Mouse (Mus musculus) CH12.LX (cell line): ENCODE results near the gene Cldn2. TPM values are rescaled to one million over a fixed set of nuclear protein-coding genes. Genes with fewer than 3 reads are reported as not detected.

Experiments
- DNase-seq: peaks from one replicate; pipeline ENCODE4 v3.0.0-alpha.2; 2013; ENCODE audit errors: extremely low read depth
- H3K27ac ChIP-seq: 2 replicates; pipeline ENCODE4 v1.5.1; 2012; ENCODE audit warnings: low read depth, mild to moderate bottlenecking, control low read depth, moderate library complexity; ENCODE audit not compliant: insufficient read depth
- H3K27me3 ChIP-seq: replicated peaks from 2 replicates; pipeline ENCODE3; 2012; ENCODE audit warnings: inconsistent platforms
- H3K36me3 ChIP-seq, 2 experiments: replicated peaks in 1 of 2; 2 replicates each; pipeline versions ENCODE3 to v1.6.1; 2012; ENCODE audit warnings: inconsistent platforms in 1 of 2, low read length in 1 of 2, mild to moderate bottlenecking in 1 of 2, mixed read lengths in 1 of 2, moderate library complexity in 1 of 2; ENCODE audit not compliant: control insufficient read depth in 1 of 2, insufficient read depth in 1 of 2
- H3K4me1 ChIP-seq, 2 experiments: 2 replicates each; pipeline ENCODE4 v1.6.1; 2012; ENCODE audit warnings: inconsistent platforms in 1 of 2, moderate library complexity in 1 of 2; ENCODE audit not compliant: insufficient read depth in 2 of 2, control insufficient read depth in 1 of 2
- H3K4me2 ChIP-seq: 2 replicates; pipeline ENCODE4 v1.6.1; 2012; ENCODE audit warnings: low read depth, mild to moderate bottlenecking, control low read depth; ENCODE audit not compliant: poor library complexity, insufficient read depth, severe bottlenecking
- H3K4me3 ChIP-seq, 3 experiments: fragments of 150-350 bp in 1 of 3; sonication (generic) in 1 of 3; replicated peaks in 1 of 3; 2 replicates each; pipeline versions ENCODE3 to v1.5.1; 2011 to 2012; ENCODE audit warnings: low read depth in 2 of 3, low read length in 2 of 3, mild to moderate bottlenecking in 2 of 3, moderate library complexity in 2 of 3, control low read depth in 1 of 3, improper control_type of control experiment in 1 of 3, inconsistent platforms in 1 of 3, mixed read lengths in 1 of 3; ENCODE audit not compliant: poor library complexity in 1 of 3
- H3K79me2 ChIP-seq: replicated peaks from 2 replicates; pipeline ENCODE4 v1.6.1; 2012; ENCODE audit warnings: mild to moderate bottlenecking, moderate library complexity; ENCODE audit not compliant: control insufficient read depth, poor library complexity, insufficient read depth, severe bottlenecking; ENCODE audit errors: extremely low read depth
- H3K9ac ChIP-seq: 2 replicates; pipeline ENCODE4 v1.6.1; 2012; ENCODE audit warnings: low read depth, mild to moderate bottlenecking, control low read depth, moderate library complexity; ENCODE audit not compliant: insufficient read depth
- H3K9me3 ChIP-seq: replicated peaks from 2 replicates; pipeline ENCODE3; 2012; ENCODE audit warnings: low read length, inconsistent platforms, mixed read lengths
- CTCF ChIP-seq, 2 experiments: IDR thresholded peaks in 1 of 2; conservative IDR thresholded peaks in 1 of 2; 2 replicates each; pipeline ENCODE4 v1.5.1; 2011 to 2012; ENCODE audit warnings: low read depth in 2 of 2, low read length in 2 of 2, improper control_type of control experiment in 1 of 2, inconsistent platforms in 1 of 2, mild to moderate bottlenecking in 1 of 2, moderate library complexity in 1 of 2
- EP300 ChIP-seq: IDR thresholded peaks from 2 replicates; pipeline ENCODE4 v1.6.1; 2011; ENCODE audit warnings: low read length, improper control_type of control experiment
- HCFC1 ChIP-seq: IDR thresholded peaks from 2 replicates; pipeline ENCODE4 v1.6.1; 2012; ENCODE audit warnings: low read depth, mild to moderate bottlenecking, inconsistent platforms, low read length, improper control_type of control experiment
- IRF4 ChIP-seq: IDR thresholded peaks from 2 replicates; pipeline ENCODE4 v1.6.1; 2014; ENCODE audit warnings: low read depth, mild to moderate bottlenecking, inconsistent platforms, low read length, improper control_type of control experiment
- KAT2A ChIP-seq: IDR thresholded peaks from 2 replicates; pipeline ENCODE4 v1.6.1; 2012; ENCODE audit warnings: low read length, improper control_type of control experiment, inconsistent platforms; ENCODE audit not compliant: insufficient replicate concordance
- MAFK ChIP-seq: IDR thresholded peaks from 2 replicates; pipeline ENCODE4 v1.6.1; 2011; ENCODE audit warnings: low read length, improper control_type of control experiment; ENCODE audit not compliant: insufficient replicate concordance
- MAX ChIP-seq: IDR thresholded peaks from 2 replicates; pipeline ENCODE4 v1.6.1; 2011; ENCODE audit warnings: low read length, improper control_type of control experiment
- MAZ ChIP-seq: IDR thresholded peaks from 2 replicates; pipeline ENCODE4 v1.6.1; 2012; ENCODE audit warnings: low read depth, mild to moderate bottlenecking, inconsistent platforms, low read length, improper control_type of control experiment, moderate library complexity
- MEF2A ChIP-seq: IDR thresholded peaks from 2 replicates; pipeline ENCODE4 v1.6.1; 2014; ENCODE audit warnings: low read depth, mild to moderate bottlenecking, inconsistent platforms, low read length, improper control_type of control experiment, borderline replicate concordance
- NELFE ChIP-seq: IDR thresholded peaks from 2 replicates; pipeline ENCODE4 v1.6.1; 2011; ENCODE audit warnings: low read depth, low read length, improper control_type of control experiment
- POLR2AphosphoS2 ChIP-seq: IDR thresholded peaks from 2 replicates; pipeline ENCODE4 v1.6.1; 2011; ENCODE audit warnings: low read depth, low read length, improper control_type of control experiment
- RAD21 ChIP-seq: IDR thresholded peaks from 2 replicates; pipeline ENCODE4 v1.6.1; 2011; ENCODE audit warnings: low read depth, mild to moderate bottlenecking, low read length, improper control_type of control experiment, moderate library complexity
- SIN3A ChIP-seq: IDR thresholded peaks from 2 replicates; pipeline ENCODE4 v1.6.1; 2012; ENCODE audit warnings: low read length, improper control_type of control experiment, inconsistent platforms
- ZKSCAN1 ChIP-seq: IDR thresholded peaks from 2 replicates; pipeline ENCODE4 v1.6.1; 2012; ENCODE audit warnings: low read depth, inconsistent platforms, low read length, improper control_type of control experiment, borderline replicate concordance
- ZMIZ1 ChIP-seq: IDR thresholded peaks from 2 replicates; pipeline ENCODE4 v1.6.1; 2012; ENCODE audit warnings: low read depth, mild to moderate bottlenecking, inconsistent platforms, low read length, improper control_type of control experiment
- dilution Hi-C: fragments of 300-500 bp; cut with MboI; formaldehyde crosslinking; loops from 2 replicates; pipeline ENCODE4 v1.14.3; 2020; ENCODE audit warnings: low sequenced_read_pairs; ENCODE audit not compliant: extremely low pct_unique_long_range_greater_than_20kb, extremely low pct_ligation_motif_present
- in situ Hi-C: fragments of 300-500 bp; cut with MboI; formaldehyde crosslinking; loops from 3 replicates; pipeline ENCODE4 v1.14.3; 2019; ENCODE audit warnings: low sequenced_read_pairs, low pct_ligation_motif_present, low pct_unique_long_range_greater_than_20kb, mixed read lengths
- polyA plus RNA-seq: library from polyadenylated mRNA; unstranded; fragments of >175 nt; gene quantifications from 2 replicates; pipeline ENCODE4 v1.2.1, GENCODE M21; 2012; ENCODE audit warnings: low read depth; ENCODE audit not compliant: insufficient read length
- total RNA-seq, 2 experiments: library from RNA; depleted of rRNA; stranded (reverse); fragments of 300-350 nt in 1 of 2; fragments of >200 nt in 1 of 2; gene quantifications; 2 replicates each; pipeline ENCODE4 v1.2.3; 2012 to 2014

Cldn2 gene
- total and polyA plus RNA-seq, 3 experiments, result 0.07 TPM; not detected in 2

DNA sequence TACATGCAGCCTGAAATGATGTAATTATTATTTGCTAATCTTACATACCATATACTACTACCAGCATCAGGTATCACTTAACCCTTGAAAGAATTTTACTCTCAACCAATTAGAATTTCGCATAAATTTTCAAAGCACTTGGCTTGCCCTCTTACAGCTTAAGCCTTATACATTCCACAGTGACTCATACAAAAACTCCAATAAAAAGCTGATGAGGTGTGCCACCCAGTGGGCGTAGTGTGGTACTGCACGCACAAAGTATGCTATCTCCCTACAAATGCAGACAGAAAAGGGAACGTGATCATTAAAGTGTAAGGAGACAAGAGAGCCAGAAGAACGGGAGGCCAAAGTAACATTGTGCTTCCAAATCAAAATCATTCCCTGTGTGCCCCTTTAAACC, 31.8 kb downstream of the Cldn2 start (continued):
- peak; percentile 35; the same call in 1 of the 2 replicates for TF ChIP-seq NELFE
- peak; percentile 50; the same call in 1 of the 2 replicates for TF ChIP-seq IRF4
- TF ChIP-seq MAX, result no peak
- peak; percentile 75 for TF ChIP-seq RAD21
- TF ChIP-seq ZKSCAN1, result no peak
- no peak for TF ChIP-seq KAT2A
- TF ChIP-seq HCFC1, result no peak
- TF ChIP-seq MAZ, result no peak

DNA sequence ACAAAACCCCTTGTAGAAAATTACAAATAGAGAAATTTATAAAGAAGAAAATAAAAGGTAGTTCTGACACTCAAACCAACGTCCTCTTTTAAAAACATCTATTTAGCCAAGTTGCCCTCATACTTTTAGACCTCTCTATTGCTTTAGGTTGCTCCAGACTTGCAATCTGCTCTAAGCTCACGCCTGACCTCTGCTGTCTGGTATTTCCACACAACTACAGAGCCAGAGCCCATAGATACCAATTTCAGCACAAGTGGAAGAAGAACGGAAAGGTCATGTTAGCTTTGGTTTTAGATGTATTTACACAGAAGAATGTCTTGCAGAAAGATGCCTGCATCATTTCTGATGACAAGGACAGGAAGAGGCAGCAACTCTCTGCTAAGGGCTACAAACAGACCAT, 38.4 kb downstream of the Cldn2 start:
- Histone ChIP-seq H3K4me2 (no peak overlapping the region), H3K27me3 (no peaks in the 10 kb centered on the region), H3K36me3 (no peaks in the 10 kb centered on the region), H3K9me3 (no peaks in the 10 kb centered on the region), H3K4me3 (no peak overlapping the region), H3K27ac (no peak overlapping the region), H3K4me1 (no peaks in the 10 kb centered on the region), H3K9ac (no peak overlapping the region), H3K79me2 (no peaks in the 10 kb centered on the region)
- TF ChIP-seq POLR2AphosphoS2 (no peak), ZMIZ1 (no peak), ZKSCAN1 (no peak), HCFC1 (no peak), KAT2A (no peak), MAZ (no peak), CTCF (conservative IDR thresholded peaks at IDR 0.05 in 1 of 2, IDR thresholded peaks at IDR 0.05 in 1 of 2; ENCODE audit: low read depth in 2 of 2, low read length in 2 of 2) (peak in 1 of 2 experiments; percentile 35; a peak in 2 of 4 replicates)
- in situ Hi-C loops (loop anchor here (10.0 kb wide), 1 partner anchor 64 kb away; no protein-coding TSS in a partner anchor), dilution Hi-C loops (no loop called here)
- no peak for DNase-seq

DNA sequence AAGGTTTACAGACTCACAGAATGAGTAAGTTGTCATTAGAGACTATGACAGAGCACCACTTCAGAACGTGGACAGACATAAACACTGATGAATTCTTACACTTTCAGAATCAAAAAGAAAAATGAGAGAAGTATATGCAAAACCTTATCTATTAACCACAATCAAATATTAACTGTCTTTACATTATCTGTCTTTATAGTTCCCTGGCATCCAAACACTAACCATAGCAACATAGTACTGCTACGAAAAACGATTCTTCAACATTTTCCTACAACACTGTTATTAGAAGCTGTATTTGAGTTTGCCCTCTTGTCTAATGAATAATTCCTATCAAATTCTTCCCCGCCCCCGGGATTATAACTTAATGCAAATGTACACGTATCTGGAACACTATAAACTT, 40.5 kb downstream of the Cldn2 start:
- Histone ChIP-seq H3K4me1 (no peaks in the 10 kb centered on the region), H3K27ac (no peak overlapping the region), H3K4me3 (no peak overlapping the region), H3K79me2 (no peaks in the 10 kb centered on the region), H3K4me2 (no peak overlapping the region), H3K9ac (no peak overlapping the region), H3K27me3 (no peaks in the 10 kb centered on the region), H3K9me3 (no peaks in the 10 kb centered on the region), H3K36me3 (no peaks in the 10 kb centered on the region)
- in situ Hi-C loops (no loop called here), dilution Hi-C loops (no loop called here)
- no peak for TF ChIP-seq HCFC1
- no peak for TF ChIP-seq EP300
- no peak for TF ChIP-seq SIN3A
- no peak for TF ChIP-seq MAFK
- TF ChIP-seq MEF2A, result no peak
- no peak for DNase-seq
